Mouse (Mus musculus): ENCODE results near the gene E130114P18Rik.

The E130114P18Rik gene

DNA sequence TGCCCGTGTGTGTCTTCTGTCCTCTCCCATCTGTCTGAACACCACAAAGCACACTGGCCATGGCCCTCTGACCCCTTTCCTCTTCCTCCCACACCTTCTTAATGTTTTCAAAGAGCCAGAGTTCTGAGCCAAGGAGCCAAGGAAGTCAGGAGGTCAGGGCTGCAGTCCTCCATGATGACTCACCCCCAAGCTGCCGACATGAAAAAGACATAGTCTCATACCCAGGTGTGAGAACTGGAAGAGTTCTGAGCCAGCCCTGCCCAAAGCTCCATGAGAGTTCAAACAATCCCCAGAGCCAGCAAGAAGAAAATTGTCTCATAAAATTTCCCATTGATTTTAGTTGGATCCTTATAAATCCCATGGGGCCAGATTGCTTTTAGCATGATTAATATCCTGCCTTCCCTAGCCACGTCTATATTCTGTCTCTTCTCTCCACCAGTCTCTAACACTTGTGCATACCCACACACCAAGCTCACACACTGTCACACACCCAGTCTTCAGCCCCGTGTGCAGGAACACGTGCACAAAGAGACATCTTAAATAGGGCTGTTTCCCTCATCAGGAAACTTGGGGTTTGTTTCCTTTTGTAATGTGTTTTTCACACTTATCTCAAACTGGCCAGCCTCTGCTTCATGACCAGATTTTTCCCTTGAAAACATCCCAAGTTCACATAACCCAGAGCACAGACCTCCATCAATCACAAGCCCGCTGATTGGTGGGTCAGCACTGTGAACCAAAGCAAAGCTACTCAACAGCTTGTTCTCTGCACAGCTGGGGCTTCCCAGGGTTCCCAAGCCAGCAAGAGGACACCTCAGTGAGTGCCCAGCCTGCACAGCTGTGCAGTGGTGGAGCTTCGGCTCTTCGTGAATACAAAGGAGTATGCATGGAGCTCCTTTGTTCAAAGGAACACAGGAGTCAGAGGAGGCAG lies 88.2 kb downstream of the E130114P18Rik start:
- no peak for DNase-seq

DNA sequence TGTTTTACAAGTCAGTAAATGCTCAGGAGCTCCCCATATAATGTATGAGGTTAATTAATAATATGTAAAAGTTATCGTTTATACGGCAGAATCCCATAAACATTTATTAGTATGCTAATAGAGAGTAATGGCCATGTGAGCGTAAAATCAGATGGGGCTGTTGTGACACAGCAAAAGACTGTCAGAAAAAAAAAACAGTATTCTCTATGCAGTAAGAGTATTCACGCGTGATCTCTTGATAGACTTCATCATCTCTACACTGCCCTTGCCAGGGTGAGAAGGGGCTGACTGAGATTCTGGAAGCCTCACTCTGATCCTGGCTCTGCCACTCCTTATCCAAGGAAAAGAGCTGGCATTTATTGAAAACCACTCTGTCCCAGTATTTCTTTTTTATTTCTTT lies 91.9 kb downstream of the E130114P18Rik start:
- DNase-seq: no peak

DNA sequence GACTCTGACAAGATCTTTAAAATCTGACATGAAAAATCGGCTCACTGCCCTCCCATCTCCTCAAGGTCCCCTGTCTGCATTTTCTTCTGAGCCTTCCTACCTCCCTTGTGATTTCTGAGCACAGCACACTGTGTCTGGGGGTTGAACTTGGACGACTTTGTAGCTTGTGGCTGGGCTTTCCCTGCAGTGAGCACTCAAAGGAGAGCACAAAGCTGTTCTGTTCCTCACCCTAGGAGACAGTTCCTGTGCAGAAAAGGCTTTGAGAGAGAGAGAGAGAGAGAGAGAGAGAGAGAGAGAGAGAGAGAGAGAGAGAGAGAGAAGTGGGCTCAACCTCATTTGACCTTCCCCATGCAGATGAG lies 101.3 kb downstream of the E130114P18Rik start:
- DNase-seq: peak; percentile 21

DNA sequence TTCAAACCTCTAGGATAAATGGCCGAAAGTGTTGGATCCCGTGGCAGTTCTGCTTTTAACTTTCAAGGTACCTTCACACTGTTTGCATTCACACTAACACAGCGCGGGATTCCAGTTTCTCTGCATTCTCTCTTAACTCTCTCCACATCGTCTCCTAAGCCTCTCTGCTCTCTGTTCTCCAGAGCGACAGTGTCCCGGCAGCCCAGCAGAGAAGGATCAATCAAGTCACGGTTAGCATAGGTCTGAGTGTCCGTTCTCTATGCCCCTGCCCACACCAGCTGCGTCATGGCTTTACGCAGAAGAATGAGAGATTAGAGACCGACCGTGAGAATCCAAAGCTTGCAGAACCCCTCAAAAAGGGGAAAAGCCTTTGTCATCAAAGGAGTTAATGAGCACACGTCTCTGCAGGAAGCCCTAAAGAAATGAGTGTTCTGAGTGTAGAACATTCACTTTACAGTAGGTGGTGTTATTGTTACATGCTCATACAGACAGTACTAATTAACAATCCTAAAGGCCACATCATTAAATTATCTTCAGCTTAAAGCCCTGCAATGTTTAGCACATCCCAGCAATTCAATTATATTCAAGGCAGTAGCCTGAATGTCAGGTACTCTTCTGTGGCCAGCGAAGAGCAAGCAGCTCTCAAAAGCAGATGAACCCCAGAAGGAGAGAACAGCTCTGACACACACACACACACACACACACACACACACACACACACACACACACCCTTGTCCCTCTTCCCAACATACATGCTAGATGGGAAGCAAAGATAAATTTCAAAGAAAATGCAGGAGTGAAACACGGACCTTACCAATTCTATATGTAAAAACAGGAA lies 101.9 kb downstream of the E130114P18Rik start:
- no peak for DNase-seq

DNA sequence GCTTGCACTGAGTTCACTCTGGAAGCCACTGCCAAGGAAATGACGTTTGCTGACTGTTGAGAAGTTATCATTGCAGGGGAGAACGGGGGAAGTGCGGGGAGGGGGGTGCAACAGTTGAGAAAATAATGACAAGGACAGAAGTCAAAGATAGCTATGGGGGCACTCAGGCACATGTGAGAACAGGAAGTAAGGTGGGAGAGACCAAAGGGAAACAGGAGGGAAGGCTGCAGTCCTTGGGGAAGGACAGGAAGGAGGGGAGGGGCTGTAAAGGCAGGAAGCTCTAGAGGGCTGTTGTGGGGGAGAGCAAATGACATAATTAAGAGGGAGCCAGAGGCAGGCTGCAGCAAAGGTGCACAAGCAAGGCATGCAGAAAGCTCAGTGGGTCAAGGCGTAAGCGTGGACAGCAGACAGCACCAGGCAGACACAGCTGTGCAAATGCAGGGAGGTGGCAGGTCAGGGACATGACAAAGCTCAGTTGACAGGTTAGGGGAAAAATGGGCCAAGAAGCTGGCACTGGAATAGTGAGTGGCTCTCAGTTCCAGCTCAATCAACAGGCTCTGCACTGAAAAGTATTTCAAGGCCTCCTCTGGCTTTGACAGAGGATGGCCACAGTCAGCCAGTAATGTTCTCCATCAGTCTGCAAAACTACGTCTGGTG lies 103.9 kb downstream of the E130114P18Rik start:
- DNase-seq: no peak

DNA sequence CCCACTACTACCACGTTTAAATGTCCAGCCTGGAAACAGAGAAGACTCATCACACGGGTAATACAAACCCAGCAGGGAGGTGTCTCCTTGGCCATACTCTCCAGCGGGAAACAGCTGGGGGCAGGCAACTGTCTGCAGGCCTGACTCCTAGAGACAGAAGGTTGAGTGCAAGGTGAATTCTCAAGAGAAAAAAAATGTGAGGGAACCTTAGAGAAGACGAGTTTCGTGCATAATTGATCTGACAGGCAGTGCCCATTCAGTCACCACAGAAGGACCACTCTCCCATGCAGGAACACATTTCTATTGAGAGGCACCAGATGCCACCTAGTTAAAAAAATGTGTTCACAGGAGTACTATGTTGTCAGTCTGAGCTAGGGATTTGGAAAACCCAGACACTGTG lies 105.4 kb downstream of the E130114P18Rik start:
- no peak for DNase-seq

DNA sequence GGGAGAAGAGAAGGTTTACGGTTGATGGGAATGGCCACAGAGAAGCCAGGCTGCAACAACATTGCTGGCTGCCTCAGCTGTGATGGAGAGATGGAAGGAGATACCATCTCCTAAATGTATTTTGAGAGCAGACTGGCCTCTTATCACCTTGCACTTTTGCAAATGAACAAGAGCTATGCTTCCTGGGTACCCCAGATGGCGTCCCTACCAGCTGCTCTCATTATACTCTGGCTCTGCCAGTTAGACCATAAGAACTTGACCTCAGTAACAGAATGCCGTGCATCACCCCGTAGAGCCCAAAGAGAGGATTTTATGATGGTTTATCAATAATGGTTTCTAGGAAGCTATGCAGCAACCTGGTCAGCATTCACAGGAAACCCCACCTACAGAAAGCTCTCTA lies 106.0 kb downstream of the E130114P18Rik start:
- no peak for DNase-seq

DNA sequence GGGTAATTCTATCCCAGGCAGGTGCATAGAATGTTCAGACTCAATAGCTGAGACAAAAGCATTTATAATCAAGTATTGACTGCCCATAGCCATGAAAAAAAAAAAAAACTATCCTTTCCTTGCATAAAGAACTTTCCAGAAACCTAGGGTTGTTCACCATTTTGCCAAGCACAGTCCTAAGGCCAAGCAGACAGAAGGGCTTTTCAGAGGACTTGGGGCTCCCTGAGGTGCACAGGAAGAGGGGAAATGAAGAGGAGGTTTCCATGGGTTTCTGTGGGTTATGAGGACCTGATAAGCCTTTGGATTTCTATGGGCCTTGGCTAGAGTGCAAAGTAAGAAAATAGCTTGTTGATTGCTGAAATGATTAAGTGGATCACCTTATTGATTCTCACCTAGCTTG lies 107.5 kb downstream of the E130114P18Rik start:
- no peak for DNase-seq

DNA sequence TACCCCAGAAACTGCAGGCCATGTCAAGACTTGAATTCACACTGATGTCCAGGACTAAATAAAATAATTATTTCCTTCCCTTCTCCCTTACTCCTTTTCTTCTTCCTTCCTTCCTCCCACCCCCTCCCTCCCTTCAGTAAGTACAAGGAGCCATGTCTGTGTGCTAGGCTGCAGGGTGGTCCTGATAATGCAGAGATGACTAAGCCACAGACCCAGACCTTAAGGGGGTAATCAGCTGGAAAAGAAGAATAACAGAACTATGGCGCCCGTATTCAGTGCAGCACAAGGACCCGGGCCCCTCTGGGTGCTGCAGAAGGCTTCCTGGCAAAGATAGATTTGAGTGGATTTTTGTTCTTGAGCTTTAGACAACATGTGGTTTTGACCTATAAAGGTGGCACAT lies 108.1 kb downstream of the E130114P18Rik start:
- no peak for DNase-seq

DNA sequence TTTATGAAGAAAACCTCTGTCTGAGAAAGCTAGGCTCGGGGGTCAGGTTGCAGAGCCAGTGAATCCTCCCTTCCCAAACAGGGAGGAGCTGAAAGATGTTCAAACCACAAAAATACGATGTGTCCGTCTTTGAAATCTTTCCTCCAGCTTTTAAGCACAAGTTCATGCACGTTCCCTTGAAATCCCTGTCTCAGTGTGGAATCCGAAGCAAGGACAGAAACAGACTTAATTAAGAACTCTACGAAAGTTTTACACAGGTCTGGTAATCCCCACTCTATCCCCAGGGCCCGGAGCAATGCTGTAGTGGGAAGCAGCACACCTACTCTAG lies 112.5 kb downstream of the E130114P18Rik start:
- DNase-seq: no peak

DNA sequence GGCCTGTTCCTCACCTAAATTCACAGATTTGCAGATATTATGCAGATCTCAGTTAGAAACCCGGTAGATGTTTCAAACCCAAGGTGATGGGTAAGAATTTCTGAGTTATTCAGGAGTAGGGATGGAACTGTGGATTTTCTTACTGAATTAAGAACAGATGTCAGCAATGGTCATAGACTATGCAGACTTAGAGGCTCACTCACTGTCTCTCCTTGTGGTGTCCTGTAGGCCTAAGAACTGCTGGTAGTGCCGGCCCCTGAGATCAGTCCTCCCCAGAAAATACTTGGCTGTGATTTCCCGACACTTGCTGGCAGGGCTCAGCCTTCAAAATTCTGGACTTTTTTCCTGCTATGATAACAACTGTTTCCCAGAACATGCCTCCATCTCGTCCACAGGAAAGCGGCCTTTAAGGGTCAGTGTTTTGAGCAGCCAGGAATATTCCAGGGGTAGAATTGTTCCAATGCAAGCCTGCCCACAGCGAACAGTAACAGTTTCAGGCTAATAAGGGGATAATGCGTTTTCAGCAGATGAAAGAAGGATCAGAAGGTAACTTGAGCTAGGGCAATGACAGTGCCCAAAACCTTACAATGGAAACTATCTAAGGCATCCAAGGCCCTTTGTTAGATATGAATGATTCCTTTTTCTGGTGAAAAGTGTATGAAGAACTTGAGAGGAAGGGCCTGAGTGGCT lies 113.0 kb downstream of the E130114P18Rik start:
- DNase-seq: no peak

DNA sequence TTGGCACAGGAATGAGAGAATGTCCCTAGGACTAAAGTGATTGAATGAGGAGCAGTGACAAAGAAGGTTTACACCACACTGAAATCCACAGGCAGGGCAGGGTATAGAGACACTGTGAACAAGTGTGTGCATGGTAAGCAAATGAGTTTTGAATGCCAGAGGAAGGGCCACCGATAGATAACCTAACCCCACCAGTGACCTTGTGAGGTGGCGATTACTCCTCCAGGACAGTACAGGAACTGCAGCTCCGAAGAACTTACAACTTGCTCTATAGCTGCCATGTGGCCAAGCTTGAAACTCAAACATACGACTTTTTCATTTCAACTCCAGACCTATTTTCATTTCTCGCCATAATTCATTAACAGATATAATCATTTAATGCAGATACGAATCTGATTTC lies 114.0 kb downstream of the E130114P18Rik start:
- DNase-seq: no peak

DNA sequence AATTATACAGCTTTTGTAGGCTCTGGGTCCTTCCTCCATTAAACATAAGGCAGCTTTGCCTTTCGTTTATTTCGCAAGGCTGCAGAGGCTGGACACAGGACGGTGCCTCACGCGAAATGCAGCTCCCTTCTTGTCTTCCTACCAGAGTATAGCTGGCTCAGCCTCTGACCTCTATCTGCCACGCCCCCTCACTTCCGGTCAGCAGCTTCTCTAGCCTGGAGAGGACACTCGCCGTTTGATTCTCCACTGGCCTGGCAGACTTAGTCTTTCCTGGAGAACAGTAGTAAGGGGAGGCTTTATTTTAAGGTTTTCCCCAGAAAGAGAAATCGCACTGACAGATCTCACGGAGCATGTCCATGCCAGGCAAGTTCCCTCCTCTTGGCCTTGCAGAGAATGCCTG lies 115.0 kb downstream of the E130114P18Rik start:
- DNase-seq: no peak

DNA sequence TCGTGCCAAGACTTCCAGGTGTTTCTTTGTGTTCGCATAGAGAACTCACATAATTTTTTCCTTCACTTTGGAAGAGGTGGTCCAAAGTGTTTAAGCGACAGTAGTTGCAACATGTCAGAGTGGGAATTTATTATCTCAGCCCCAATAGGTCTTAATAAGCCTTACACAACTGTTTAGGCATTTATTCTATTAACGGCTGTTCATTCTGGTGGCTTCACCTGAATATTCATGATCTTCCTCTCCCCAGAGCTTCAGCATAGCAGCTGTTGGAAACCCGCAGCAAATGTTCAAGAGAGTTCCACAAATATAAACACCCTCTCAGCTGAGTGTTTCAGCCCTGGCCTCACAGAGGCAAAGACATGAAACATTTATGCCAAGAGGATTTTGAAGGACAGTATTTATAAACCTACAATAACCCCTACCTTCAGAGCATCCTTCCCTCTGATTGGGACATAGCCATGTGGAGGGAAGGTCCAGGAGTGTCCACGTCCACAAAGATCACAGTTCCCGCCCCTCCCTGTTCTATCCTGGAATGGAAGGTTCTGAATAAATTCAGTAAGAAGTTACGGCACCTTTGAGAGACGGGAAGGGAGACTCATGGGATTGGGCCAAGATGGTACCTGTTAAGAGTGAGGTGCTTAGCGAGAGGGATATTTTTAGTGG lies 116.1 kb downstream of the E130114P18Rik start:
- DNase-seq: no peak

DNA sequence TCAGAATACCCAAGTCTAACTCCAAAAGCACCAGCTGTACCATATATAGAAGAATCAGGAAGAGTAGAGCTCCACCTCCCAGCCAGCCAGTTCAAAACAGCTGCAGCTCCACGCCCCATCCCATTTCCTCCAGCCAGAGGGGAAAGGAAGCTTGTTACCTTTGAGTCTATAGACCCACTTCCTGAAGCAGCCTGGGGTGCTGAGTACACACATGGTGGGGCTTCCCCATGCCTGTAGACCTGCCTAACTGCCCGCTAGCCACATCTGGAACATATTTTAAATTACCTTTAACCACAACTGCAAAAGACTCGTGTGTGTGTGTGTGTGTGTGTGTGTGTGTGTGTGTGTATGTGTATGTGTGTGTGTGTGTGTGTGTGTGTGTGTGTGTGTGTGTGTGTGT lies 120.3 kb downstream of the E130114P18Rik start:
- no peak for DNase-seq

DNA sequence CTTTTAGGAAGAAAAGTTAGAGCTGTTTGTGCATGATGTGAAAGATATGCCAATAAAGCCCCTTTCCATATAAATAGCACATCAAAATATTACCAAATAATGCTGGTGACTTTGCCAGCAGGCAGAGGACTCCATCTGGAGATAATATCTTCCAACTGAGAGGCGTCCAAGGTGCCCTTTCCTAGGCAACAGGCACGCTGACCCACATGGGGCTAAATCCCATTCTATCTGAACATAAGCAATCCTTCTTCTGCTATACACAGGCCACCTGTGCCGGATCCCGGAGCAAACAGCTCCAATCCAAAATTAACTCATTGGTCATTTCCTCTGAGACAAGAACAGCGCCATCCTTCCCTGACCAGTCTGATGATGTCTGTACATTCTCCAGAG lies 128.3 kb downstream of the E130114P18Rik start:
- peak; percentile 77 for DNase-seq

DNA sequence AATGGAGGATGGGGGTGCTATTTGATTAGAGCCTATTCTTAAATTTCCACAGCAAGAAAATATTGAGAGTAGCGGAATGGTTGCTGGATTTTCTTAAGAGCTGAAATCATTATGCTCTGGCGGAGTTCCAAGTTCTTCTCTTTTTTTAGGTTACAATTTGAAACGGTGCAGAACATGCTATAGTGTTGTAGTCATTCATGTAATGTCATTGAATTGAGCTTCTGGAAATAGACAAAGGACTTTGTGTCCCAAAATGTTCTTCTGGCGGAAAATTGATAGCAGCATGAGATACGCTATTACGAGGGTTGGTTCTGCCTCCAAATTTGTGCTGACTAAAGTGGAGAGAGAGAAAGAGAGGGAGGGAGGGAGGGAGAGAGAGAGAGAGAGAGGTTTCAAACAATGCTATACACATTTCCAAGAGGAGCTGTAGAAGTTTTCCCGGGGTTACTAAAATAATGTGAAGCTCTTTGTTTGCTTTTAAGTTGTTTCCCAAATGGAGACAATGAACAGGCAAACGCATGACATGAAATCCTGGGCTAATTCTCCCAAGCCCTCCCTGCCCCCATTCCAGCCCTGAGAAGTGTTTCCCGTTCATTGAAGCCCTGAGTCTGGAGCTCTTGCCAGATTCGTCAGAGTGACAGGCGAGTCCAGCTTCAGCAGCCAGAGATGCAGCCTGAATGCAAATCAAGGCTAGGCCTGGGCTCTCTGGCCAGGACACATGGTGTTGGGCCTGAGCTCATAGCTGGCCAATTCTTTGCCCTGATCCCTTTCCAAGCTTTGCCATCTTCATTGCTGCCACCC lies 128.9 kb downstream of the E130114P18Rik start:
- peak; percentile 90 for DNase-seq

DNA sequence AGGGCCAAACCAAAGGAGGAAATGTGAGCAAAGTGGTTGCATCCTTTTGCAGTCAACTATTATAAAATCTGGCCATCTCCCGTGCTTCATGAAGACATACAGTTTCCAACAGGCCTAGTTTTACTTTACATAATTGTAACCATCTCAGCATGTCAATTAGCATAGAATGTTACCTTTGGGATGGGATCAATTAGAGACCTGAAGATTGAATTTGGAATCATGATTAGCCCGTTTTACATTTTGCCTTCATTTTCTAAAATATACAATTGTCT lies 129.5 kb downstream of the E130114P18Rik start:
- DNase-seq: no peak

DNA sequence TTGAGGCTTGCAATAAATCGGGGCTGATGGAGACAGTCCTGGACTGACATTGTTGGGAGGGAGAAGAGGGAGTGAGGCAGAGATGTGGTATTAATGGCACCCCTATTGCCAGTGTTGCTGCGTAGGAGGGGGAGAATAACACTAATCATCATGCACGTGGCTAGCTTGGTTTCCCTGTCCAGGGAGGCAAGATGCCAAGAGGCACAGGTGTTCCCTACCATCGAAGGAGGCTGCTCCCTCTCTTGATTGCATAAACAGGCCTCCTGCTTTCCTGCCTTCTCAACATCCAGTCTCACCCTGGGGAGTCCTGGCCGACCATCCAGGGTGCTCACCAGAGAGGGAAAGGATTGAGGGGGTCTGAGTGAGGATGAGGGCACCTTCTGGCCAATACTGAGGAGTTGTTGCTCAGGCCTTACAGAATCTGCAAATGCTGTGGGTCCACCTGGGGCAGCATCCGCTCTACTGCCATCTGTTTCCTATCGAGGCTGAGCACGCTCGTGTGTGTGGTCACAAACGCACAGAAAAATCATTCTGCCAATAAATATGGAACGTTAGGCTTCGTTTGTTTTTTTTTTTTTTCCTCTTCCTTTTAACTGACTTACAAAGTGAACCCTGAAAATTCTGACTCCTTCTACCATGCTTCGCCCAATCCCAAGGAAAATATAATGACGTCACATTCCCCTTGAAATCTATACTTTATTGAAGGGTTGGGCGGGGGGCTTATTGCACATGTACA lies 130.0 kb downstream of the E130114P18Rik start:
- peak; percentile 90 for DNase-seq

DNA sequence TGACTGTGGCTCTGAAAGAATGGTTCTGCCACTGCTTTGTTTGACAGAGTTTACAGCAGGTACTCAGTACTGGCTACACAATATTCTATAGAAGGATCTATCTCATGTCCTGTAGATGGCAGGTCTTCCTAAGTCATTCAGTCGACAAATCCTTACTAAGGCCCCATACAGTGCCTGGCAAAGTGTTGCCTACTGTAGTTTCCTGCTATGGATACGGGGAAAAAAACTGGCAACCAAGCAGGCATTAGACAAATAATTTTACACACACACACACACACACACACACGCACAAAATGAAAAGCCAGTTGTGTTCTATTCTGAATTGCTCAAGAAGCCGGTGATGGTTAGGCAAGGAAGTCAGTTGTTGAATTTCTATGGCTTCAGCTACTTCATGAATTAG lies 130.6 kb downstream of the E130114P18Rik start:
- DNase-seq: no peak

DNA sequence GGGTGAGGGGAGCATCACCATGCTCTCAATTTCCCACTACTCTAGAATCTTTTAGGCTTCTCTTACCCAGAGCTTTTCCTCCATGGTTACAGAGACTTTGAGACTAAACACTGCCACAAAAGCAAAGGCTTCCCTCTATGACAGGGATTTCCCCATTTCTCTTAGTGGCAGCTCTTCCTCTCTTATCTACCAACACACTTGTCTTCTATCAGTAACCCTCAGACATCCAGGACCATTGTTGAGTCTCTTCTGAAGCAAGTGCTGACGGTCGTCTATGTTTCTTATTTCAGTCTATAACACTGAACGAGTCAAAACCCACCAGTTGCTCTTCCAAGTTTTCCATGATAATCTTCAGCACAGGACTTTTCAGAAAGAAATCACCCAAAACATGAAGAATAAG lies 137.5 kb downstream of the E130114P18Rik start:
- DNase-seq: no peak
